Mouse (Mus musculus): Measurements from ENCODE around the gene Tpp1.
"Not testable (repeated sequence)": the region's sequence is repeated elsewhere in the genome, so short reads cannot be mapped to it uniquely, and the experiment has no call there.

Tpp1 gene

DNA sequence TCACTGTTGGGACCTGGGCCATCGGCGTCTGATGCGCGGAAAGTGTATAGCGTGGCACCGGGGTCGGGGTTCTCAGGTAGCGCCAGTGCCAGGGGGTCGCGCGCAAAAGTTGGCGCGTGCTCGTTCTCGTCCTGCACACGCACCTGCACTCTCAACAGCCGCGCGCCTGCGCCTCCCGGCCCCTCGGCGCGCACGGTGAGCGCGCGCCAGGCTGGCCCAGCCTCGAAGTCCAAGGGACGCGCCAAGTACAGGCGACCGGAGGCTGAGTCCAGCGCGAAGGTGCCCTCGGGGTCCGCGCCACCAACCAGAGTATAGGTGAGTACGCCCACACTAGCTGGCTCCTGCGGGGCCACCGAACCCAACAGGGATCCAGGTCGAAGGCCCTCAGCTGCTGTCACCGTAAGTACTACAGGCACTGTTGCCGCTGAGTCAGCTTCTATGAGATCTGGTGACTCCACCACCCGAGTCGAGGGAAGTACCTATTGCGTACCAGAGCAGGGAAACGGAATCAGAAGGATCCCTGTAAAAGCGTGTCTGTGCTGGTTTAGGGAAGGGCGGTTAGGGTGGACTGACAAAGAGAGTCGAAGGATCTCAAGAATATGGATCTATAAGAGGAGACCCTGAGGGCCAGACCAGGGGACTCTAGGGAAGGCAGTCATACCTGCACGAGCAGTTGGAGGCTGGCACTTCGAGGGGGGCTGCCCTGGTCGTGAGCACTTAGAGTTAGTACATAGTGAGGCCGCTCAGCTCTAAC lies 10.7 kb upstream of the Tpp1 start:
- DNase-seq (ENCODE audit: low read depth, low spot score) = no peak

DNA sequence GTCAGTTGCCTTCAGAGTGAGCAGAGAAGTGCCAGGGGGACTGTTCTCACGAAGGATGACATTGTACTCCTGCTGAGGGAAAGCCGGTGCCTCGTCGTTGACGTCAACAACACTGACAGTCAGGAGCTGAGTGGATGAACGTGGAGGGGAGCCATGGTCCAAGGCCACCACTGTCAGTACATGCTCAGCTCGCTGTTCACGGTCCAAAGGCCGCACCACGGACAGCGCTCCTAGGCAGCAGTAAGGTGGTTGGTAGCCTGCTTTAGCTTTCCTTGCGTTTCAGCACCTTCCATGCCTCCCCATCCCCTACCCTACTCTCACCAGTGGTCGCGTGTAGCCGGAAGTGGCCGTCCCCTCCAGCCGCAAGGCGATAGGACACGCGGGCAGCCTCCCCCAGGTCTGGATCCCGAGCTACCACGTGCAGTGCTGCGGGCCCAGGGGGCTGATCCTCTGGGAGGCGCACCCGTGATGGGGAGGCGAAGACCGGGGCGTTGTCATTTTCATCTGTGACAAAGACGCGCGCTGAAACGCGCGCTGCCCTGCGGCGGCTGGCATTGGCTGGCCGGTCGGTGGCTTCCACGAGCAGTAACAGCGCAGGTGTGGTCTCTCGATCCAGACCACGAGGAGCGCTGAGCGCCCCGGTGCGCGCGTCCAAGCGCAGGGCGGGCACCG lies 9.9 kb upstream of the Tpp1 start:
- DNase-seq (ENCODE audit: low read depth, low spot score) = no peak

DNA sequence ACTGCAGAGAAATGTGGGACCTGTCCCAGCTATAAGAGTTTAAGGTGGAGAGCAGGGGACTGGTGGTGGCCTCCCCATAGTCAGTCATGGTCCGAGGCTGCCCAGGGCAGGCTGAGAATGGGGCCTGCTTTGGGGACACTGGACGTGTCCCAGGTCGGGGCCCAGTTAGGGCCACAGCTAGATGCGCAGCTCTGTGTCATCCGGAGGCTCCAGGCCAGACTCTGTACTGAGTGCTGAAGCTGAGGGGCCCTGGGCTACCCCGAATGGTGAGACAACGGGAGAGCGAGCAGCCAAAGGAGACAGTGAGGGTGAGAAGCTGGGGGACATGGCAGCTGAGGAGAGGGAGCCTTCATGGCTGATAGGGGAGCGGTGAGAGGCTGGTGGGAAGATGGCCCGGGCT lies 1.2 kb upstream of the Tpp1 start:
- no peak for DNase-seq (ENCODE audit: low read depth, low spot score)

DNA sequence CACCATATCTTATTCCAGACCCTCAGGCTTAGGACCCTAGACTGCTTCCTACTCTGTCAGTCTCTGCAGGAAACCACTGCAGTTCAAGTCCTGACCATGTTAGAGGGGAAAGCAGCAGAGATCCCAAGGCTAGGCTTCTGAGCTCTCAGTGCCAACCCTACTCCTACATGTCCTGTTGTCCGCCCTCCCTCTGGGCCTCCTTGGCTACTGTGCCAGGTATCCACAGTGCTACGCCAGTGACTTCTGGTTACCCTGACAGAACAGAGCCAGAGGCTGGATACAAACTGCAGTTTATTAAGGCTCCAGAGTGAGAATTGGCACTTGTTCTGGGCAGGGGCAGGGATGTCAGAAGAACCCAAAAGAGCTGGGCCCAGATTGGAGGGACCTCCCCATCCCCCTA lies 681 bp upstream of the Tpp1 start:
- no peak for DNase-seq (ENCODE audit: low read depth, low spot score)

DNA sequence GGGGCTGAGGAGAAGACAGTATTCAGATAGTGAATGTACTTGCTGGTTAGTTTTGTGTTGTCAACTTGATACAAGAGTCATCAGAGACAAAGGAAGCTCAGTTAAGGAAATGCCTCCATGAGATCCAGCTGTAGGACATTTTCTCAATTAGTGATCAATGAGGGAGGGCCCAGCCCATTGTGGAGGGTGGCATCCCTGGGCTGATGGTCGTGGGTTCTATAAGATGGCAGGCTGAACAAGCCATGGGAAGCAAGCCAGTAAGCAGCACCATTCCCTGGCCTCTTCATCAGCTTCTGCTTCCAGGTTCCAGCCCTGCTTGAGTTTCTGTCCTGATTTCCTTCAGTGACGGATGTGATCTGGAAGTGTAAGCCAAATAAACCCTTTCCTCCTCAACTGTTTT lies 4.3 kb downstream of the Tpp1 start:
- DNase-seq (ENCODE audit: low read depth, low spot score) = no peak

DNA sequence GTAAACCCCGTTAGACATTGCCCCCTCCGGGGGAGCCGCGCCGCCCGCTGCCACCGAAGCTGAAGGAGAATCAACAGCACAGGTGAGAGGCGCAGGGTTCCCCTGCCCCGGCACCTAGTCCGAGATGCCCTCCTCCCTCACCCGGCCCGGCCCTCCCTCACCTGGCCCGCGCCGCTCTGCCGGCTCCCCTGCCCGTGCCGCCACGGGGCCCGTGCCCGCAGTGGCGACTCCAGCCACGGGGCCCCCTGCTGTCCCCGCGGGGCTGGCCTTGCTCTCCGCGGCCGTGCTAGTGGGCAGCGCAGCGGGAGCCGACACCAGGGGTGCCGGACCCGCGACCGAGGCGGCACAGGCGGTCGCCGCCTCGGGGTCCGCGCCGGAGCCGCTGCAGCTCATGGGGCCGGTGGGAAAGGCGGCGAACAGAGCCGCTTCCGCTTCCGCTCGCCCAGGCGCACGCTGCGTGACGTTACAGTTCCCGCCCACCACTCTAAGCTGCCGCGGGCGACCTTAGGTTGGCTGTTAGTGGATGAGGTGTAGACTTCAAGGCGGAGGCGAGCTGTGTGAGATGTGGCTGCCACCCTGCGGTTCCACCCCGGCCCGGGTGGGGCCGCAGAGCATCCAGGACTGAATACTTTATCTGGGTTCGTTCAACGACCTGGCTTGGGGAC lies 8.0 kb downstream of the Tpp1 start, which contains the start of gene Taf10:
TSS of gene Taf10 (minus strand) at position 436 of the 665 bp plus-strand sequence.
- peak; percentile 95 for DNase-seq (ENCODE audit: low read depth, low spot score)

DNA sequence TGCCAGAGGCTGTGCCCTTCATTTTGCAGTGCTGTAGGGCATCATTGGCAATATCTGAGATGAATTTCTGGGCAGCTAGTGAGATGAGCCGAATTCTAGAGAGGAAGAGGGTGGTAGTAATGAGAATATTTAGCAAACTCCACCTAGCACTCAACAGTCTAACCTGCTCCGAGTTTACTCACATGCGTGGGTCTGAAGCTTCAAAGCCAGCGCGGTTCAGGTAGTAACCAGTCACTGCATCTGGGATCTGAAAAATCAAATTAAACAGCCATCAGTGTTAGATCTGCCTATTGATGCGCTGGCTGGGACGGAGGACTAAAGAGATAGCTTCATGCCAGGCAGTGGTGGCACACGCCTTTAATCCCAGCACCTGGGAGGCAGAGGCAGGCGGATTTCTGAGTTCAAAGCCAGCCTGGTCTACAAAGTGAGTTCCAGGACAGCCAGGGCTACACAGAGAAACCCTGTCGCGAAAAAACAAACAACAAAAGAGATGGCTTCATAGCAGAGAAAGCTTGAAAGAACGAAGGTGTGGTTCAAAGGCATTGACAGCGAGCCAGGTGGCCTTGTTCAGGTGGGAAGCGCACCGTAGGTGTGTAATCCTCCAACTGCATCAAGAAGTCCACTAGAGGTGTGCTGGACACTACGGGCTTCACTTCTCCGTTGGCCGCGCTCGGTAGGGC lies 8.6 kb downstream of the Tpp1 start:
- not testable (repeated sequence) for DNase-seq (ENCODE audit: low read depth, low spot score)

DNA sequence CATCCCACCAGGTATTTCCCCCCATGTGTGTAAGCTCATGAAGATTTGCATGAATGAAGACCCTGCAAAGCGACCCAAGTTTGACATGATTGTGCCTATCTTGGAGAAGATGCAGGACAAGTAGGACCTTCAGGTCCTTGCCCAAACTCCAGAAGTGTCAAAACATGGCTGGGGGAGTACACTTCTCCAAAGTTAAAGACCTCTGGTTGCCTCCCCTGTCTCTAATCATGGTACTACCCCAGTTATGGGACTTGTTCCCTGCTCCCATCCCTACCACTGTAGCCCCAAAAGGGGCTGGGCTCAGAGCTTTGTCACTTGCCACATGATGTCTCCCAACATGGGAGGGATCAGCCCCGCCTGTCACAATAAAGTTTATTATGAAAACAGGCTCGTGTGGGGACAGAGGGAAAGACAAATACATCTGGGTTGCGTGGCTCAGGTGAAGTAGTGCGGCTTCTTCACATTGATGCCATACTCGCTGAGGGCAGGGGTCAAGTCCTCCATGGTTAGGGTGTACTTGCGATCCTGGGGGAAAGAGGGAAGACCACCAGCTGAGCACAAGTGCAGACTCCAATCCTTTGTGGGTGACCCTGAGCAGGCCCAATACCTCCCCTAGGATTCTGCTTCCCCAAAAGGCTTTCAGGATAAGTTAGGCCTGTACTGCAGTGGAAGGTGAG lies 9.4 kb downstream of the Tpp1 start:
- not testable (repeated sequence) for DNase-seq (ENCODE audit: low read depth, low spot score)

DNA sequence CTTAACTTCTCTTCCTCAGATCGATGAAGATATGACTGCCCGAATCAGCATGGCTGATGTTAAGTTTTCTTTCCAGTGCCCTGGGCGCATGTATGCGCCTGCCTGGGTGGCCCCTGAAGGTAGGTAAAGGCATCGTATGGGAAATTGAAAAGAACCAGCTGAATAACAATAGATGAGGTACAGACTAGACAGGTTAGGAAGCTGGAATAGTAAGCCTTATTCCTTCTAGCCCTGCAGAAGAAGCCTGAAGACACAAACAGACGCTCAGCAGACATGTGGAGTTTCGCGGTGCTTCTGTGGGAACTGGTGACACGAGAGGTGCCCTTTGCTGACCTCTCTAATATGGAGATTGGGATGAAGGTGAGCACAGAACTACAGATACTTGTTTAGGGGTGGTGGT lies 10.1 kb downstream of the Tpp1 start:
- DNase-seq (ENCODE audit: low read depth, low spot score) = no peak

DNA sequence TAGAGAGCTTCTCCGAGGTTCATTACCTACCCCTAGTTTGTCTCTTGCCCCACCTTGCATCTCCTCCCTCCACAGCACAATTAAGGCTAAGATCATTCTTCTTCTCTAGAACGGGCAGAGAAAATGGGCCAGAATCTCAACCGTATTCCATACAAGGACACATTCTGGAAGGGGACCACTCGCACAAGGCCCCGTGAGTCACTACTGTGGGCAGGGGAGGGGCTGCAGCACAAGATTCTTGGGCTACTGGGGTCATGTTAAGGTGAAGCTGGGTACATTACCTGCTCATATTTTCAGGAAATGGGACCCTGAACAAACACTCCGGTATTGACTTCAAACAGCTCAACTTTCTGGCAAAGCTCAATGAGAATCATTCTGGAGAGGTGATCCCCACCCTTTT lies 11.2 kb downstream of the Tpp1 start:
- DNase-seq (ENCODE audit: low read depth, low spot score) = no peak

DNA sequence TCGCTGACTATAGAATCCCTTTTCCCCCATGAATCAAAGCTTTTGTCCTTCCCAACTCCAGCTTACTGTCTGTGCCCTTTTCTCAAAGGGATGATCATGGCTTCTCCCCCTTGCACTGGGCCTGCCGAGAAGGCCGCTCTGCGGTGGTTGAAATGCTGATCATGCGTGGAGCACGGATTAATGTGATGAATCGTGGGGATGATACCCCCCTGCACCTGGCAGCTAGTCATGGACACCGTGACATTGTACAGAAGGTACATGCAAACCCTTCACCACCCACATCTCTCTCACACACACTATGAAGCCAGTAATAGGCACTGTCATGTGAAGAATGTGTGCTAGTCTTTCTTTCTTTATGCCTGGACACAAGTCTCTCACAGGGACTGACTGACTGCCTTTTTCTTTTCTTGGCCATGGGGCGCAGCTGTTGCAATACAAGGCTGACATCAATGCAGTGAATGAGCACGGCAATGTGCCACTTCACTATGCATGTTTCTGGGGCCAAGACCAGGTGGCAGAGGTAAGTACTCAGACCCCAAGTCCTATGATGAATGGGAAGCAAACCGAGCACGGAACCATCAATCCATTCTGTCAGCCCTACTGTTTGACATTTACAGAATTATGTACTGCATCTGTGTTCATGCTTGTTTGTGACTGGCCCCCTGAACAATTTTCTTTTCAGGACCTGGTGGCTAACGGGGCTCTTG lies 11.8 kb downstream of the Tpp1 start:
- DNase-seq (ENCODE audit: low read depth, low spot score) = no peak

DNA sequence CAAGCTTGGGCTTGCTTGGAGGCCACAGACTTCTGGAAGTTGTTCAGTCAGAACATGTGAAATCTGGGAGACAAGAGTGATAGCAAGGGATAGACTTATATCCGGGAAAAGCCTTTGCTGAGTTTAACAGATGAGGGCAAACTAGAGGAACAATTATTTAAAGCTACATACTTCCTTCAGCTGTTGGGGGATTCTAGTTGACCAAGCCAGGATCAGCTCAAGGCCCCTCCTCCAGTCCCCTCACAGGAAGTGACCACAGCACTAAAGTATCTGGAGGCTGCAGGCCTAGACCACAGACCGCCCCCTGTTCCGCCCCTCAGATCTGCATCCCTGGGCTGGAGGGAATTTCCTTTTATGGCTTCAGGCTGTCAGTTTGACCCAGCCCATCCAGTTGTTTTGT lies 13.1 kb downstream of the Tpp1 start:
- DNase-seq (ENCODE audit: low read depth, low spot score) = peak; percentile 45

DNA sequence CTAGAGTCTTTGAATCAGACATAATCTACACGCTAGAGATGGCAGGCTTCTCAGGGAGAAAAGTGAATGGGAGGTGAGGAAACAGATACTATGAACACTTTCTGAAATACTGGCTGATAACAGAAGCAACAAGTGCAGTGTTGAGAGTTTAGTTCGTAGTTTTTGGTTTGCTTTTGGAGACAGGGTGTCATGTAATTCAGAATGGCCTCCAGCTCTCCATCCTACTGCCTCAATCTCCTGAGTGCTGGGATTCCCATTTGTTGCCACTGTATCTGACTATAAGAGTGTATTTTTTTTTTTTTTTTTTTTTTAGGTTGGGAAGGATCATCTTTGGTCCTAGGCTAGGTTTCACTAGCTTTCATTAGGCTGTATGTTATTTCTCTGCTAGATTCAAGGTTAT lies 13.7 kb downstream of the Tpp1 start:
- no peak for DNase-seq (ENCODE audit: low read depth, low spot score)

DNA sequence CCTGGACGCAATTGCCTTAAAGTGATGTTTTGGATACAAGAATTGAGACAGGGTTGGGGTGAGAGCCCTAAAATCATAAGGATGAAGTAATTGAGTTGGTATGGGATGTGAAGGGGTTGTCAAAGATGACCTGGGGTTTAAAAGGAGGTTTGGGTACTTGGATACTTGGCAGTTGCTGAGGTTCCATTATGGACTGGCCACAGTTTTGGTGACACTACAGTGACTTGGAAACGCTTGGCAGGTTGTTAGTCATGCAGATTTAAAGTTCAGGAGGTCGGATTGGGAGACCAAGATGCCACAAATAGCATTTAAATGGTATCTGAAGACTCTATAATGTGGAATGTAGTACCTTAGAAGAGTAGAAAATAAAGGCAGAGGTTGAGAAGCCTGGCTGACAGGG lies 14.4 kb downstream of the Tpp1 start:
- no peak for DNase-seq (ENCODE audit: low read depth, low spot score)

DNA sequence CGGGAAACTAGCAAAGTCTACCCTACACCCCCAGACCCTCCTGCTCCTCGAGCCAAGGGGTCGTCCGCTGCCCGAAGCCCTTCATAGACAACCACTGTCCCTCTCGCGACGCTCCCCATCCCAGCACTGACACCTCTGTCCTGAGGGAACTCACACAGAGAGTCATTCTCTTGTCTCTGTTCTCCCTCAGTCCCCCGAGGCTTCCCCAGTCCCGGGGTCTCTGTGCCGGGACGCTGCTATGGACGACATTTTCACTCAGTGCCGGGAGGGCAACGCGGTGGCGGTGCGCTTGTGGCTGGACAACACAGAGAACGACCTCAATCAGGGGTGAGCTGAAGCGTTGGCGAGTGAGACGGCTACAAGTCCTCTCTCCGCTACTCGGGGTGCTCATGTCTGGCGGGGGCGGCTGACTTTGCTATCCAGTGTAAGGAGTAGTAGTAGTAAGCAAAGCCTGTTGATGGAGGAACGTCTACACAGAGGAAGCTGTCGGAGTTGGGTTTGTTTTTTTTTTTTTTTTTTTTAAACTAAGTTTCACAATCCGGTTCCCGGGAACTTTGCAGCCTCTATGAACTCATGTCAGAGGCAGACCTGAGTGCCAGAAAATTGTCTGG lies 15.0 kb downstream of the Tpp1 start, which contains the start of gene Rrp8:
TSS of gene Rrp8 (minus strand) at position 475 of the 611 bp plus-strand sequence.
- no peak for DNase-seq (ENCODE audit: low read depth, low spot score)

DNA sequence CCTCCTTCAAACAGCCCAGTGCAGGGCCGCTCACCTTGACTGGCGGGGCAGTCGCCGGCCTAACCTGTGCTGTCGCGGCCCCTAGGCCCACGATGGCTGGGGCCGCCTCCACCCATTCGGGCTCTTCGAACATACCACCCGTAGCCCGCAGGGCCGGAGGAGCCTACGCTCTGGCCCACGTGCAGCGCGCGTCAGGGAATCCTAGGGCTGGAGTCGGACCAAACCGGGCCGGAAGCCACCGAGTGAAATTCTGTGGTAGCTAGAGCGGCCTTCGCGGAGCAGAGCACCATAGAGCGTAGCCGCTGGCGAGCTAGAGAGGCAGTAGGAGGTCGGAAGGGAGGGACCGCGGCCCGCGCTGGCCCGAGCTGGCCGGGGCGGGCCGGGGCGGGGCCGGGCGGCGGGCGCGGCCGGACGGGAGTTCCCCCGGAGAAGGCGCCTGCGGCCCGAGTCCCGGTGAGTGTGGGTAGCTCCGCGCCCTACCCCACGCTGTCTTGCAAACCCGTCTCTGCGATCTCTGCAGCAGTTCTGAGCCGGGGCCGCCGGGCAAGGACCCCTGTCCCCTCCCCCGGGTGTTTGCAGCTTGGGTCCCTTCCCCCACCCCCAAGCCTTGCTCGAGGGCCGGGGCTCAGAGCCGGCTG lies 15.7 kb downstream of the Tpp1 start, which contains the start of gene Ilk:
TSS of gene Ilk (plus strand) at position 329 of the 638 bp plus-strand sequence.
- peak; percentile 90 for DNase-seq (ENCODE audit: low read depth, low spot score)

DNA sequence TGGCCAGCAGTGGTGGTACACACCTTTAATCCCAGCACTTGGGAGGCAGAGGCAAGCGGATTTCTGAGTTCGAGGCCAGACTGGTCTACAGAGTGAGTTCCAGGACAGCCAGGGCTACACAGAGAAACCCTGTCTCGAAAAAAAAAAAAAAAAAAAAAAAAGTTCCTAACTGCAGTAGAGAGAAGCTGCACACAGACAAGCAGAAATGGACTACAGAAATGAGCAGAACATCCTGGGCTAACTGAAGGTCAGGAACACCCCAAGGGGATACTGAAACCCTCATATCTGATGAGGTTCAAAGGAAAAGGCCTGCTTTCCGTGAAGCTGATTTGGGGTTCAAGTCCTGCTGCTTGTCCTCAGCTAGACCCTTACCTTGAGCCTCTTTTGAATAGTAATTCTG lies 16.6 kb downstream of the Tpp1 start:
- DNase-seq (ENCODE audit: low read depth, low spot score) = peak; percentile 40

DNA sequence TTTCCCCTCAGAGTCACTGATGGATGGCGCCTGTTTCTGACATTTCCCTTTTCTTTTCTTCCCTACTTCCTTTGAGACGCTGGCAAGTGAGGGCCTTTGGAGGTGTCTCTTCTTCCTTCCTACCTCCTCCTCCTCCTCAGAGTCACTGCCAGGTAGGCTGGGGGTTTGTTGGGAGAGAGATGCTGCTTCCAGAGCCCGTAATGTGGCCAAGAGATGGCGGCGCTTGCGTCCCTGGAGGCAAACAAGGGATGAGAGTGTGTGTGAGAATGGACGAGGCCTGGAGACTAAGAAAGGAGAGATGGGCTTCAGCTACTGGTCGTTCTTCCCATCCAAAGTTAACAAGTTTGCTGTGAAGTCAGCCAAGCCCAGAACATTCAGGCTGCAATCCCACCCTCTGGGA lies 17.2 kb downstream of the Tpp1 start:
- DNase-seq (ENCODE audit: low read depth, low spot score) = no peak

DNA sequence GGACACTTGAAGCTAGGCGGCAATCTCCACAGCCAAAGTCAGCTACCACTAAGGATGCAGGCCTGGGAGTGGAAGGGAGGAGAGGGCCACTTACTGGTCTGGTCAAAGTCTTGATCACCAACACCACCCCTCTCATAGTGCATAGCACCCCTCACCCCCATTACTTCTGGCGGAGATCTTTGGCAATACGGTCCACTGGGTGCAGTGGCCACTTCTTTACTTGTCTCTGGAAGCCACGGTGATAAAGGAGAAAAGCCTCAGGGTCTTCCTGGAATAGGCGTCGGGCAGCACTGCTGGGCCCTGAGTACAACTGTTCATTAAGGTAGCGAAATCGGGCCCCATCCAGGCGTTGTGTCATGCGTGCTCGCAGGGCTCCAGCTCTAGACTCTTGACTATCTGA lies 18.2 kb downstream of the Tpp1 start:
- DNase-seq (ENCODE audit: low read depth, low spot score) = no peak
